Mouse (Mus musculus) frontal cortex, postnatal 10 days (tissue): ENCODE measurements at regions not wholly inside any gene's neighbourhood (a gene's known extent, or its start where the extent isn't known, plus 50 kb on each side); places are given as distances from the start of the nearest gene placed in this dataset.
"Not testable (repeated sequence)": the region's sequence is repeated elsewhere in the genome, so short reads cannot be mapped to it uniquely, and the experiment has no call there.

Experiments used
- DNase-seq, 2 experiments: peaks; one replicate each; pipeline ENCODE4 v3.0.0; 2022; ENCODE audit warnings: low spot score in 2 of 2, mixed read lengths in 1 of 2

DNA sequence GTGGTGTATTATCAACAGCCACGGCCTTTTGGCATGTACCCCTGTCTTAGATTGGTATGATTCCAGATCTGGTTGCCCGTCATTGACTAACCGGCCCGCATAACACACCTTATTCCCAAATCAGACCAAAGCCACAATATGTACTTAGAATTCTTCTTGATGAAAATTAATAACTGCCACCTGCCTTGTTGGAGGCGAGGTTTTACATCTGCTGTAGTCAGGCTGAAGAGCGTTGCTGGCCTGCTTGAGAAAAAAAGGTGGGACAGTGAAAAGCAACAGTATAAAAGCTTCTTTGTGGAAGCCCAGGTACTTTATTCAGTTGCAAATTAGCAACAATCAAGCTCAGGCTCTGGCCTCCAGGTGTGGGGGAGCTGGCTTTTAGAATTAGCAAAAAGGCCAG lies 223.6 kb upstream of the Car8 start:
- not testable (repeated sequence) for DNase-seq

DNA sequence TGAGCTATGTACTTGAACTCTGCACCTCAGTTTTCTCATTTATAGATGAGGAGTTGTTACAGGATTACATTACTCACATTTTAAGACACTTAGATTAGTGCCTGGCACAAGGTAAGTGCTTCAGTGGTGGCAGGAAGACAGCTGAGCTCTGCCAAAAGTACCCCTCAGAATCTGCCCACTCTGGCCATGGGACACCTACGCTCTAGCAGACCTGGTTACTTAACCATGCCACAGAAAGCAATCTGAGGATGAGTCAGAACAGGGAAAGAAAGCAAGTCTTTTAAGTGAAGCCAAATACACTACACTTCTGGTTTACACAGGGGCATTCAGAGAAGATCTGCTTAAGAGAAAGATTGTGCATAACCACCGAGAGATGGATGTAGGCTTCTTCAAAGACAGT lies 215.5 kb upstream of the Car8 start:
- no peak for DNase-seq

DNA sequence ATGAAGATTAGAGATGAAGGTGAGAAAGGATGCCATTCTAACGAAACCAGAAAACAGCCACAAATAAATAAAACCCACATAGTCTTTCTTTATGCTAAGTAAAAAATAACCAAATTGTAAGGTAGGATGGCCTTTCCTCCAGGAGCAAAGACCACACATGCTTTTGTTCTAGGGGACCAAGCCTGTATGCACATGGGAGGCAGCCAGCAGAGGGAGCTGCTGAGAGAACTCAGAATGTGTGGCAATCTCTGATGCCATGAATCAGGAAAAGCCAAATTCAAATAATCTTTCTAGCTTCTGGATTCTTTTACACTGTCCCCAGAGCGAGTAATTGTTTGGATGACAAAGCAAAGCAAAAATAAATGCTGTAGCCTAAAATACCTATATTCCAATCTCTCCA lies 193.6 kb upstream of the Car8 start:
- no peak for DNase-seq

DNA sequence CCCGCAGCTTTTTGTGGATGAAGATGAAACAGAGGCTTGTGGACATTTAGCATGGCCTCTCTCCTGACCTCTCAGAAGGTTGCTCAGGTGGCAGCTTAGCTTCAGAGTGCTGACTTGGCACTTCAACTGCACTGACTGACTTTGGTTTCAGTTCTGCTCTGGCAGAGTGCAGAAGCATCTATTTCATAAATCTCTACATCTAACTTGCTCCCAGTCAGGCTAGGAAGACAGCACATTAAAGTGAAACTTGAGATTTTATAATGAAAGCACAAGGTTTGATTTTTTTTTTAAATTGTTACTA lies 192.1 kb upstream of the Car8 start:
- DNase-seq: no peak

DNA sequence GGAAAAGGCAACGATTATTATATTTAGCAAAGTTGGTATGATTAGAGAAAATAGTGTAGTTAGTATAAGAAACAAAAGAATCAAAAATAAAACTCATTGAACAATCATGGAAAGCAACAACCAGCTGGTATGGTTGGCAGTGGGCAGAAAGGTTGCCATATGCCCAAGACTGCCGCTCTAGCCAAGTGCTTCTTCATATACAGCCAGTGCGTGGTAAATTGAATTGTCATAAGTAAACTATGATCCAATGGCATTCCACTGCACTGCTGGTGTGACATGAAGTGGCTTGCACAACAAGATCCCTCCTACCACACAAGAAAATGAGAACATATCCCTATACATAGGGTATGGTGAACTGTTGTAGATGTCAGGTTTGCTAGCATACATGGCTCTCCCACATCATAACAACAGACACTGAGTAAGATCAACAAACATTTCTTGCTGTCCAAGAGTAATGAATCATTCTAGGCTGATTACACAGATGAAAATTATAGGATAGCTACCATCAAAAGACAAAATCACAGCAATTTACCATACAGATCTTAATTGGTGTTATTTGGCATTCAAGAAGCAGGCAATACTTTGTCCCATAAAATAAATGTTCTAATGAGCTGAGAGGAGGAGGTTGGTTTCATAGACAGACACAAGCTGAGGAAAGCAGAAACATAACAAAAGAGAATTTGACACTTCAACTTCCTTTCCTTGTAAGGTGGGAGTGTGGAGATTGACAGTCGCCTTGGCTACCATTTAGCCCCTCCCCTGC lies 191.6 kb upstream of the Car8 start:
- no peak for DNase-seq

DNA sequence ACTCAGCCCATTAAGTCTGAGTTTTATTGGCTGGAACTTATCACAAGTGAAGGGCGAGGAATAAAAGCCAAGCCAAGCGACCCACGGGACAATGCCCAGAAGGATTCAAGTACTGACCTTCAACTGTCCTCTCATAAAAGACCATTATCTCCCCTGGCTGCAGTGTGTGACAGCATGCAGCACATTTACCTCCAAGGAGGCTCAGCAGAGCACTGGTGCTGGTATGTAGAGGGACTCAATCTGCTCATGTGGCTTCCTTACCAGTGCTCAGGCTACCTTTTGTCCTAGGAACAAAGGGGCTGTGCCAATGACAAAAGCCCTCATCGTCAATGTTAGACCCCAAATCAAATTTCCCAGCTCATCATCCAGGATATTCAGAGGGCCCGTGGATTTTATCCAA lies 190.9 kb upstream of the Car8 start:
- DNase-seq: no peak

DNA sequence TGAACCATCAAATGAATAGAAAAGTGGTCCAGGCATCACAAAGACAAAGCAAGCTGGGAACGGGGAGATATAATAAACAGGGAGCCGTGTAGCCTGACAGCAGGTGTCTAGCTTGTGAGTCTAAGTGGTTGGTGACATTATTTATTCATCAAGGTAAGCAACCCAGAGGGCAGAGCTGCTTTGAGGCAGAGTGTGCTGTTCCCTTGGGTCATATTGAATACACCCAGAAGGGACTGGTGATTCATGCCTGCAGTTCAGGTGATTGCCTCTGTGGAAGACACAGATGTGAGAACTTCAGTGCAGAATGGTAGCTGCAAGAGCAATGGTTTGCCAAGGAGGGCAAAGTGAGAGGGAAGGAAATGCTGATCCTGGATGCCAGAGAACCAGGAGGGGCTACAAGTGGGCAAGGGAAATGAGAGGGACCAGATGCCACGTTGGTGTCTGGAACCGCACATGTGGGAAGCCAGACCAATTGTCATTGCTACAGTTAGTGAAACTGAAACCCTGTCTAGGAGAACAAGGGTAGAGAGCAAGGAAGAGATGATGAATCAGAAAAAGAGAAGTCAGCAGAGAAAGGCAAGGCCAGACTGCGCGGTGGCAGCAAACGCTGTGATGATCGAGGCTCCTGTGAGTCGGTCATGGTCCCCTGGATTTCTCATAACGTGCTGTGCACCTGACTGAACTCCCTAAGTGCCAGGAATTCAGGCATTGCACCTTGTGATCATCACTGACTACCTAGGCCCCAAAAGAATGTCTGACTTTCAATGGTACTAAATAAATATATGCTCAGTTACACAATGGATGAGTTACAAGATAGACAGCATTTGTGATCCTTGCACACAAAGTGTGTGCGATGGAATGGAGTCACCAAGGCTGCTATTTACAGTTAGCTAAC lies 190.0 kb upstream of the Car8 start:
- no peak for DNase-seq

DNA sequence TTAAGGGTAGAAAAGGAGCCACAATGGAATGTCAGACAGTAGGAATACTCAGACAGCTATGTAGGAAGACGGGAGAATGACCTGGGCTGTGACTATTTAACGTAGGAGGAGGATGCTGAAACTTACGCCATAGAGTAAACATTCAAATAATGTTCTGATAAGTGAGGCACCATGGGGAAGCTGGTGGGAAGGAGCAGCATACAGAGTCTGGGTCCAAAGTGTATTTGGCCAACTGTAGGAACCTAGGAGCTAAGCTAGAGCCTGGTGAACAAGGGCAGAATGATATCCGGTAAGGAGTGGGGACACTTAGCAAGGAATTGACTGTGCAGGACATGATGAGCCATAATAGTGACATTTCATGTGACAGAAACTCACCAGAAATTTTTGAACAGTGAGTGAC lies 189.0 kb upstream of the Car8 start:
- no peak for DNase-seq

DNA sequence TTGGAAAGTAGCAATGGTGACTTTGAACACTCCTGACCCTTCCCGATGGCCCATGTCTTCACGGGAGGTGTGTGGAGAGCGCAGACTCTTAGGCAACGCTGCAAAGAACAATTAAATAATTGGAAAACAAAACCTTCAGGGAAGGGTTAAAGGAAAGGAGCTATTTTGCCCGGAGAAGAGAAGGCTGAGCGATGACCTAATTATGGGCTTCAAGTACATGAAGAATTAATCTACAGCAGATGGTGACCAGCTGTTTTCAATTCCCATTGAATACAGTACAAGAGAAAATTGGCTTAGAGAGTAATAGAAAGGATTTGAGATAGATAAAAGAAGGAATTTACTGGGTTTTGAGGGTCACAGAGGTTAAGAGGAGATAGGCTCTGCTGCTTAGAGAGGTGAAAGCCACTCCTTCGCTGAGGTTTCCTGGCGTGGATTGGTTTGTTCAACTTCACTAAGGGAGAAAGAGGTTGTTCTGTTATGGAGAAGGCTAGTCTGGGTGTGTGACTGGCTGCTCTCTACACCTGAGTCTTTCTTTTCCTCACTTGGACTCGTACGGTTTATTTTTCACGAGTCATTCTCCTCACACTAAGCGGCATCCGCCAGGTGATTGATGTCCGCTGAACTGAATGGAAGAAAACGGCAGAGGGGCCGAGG lies 184.7 kb upstream of the Car8 start:
- DNase-seq: no peak

DNA sequence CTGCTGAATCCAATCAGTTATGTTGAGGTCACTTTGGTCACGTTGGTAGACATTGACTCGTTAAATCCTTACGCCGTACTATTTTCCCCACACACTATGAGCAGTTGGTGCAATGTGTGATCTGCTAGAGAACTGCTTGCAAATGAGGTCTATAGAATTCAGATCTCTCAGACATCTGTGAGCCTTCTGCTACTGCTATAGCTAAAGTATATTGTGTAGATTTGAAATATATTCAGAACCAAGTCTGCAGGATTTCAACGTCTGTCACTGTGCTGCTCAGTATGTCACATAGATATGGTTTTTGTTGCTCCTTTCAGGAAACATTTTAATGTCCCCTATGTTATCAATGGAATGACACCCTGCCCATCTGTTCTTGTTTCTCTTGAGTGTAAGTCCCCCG lies 182.4 kb upstream of the Car8 start:
- DNase-seq: no peak

DNA sequence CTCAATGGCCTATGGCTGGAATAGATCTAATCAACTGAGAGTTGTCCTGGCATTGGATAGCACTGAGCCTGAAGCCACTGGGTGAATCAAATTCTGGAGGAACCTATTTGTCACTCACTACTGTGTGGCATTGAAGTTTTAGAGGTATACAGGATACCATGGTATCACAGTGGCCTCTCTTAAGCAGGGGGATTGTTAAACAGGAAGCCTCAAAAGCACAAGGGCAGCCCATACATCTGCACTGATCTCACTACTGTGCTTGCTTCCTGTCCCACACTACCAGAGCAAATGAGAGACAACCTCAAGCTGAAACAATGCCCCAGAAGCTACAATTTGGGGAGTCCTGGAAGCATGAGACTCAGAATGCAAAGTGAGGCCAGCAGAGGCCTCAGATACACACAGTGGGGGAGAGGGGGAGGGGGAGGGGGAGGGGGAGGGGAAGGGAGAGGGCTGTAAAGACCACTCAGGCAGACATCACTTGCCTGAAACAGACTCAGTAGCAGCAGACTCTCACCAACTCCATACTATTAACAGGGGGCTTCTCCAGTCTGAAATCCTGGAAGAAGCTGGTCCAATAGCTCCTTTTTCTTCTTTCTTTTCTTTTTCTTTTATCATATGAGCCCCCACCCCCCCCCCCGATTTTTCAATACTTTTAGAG lies 179.7 kb upstream of the Car8 start:
- DNase-seq: no peak

DNA sequence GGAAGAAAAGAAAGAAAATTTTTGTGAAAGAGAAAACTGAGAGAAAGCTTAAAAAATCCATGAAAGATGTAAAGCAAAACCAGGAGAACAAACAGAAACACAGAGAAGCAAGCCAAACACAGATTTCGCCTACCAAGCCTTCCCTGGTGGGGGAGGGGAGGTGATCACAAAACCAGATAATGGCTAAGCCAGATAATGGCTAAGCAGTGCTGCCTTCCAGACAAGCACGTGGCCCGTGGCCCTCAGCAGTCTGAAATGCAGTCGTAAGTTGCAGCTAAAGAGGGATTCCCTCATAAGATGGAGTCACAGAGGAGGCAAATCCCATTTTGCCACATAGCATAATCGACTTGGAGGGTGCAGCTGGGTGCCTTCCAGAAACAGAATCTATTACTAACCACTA lies 179.0 kb upstream of the Car8 start:
- DNase-seq: no peak

DNA sequence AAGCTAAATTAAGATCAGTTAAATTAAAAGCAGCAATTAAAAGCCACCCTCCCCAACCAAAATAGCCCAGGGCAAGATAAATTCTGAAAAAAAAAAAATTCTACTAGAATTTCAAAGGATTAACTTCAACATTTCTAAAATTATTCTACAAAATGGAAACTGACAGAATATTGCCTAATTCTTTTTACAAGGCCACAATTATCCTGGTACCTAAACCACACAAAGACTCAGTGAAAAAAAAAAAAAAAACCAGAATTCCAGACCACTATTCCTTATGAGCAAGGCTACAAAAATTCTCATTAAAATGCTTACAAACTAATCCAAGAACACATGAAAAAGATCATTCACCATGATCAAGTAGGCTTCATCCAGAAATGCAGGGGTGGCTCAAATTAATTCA lies 174.5 kb upstream of the Car8 start:
- DNase-seq: no peak

DNA sequence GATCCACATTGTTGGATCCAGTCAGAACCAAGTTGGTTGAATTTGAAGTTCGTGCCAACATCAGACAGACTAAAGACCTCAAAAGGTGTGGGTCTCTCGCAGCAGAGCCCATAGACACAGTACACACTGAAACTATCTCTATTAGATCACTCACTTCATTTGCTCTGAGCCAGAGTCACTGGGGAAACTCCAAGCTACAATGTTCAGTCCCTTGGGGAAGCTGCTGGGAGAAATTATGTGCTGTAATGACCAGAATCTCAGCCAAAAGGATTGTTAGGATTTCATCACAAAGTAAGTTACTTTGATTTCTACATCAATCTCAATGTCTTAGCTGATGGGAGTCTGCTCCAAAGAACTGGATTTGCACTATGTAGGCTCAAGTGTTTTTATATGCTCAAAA lies 161.2 kb upstream of the Car8 start:
- no peak for DNase-seq

DNA sequence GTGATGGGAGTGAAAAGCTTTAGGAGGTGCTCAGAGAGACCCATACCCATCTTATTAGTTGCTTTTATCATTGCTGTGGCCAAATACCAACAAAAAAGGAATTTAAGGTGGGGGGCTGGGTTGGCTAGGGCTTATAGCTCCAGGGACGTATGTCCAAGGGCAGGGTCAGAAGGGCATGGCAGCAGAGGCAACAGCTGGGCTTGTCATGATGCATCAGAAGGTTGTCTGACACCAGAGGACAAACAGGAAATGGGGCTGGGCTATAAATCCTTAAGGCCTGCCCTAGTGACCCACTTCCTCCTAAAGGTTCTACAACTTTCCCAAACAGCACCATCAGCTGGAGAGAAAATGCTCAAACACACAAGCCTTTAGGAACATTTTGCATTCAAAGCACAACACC lies 160.6 kb upstream of the Car8 start:
- DNase-seq: no peak

DNA sequence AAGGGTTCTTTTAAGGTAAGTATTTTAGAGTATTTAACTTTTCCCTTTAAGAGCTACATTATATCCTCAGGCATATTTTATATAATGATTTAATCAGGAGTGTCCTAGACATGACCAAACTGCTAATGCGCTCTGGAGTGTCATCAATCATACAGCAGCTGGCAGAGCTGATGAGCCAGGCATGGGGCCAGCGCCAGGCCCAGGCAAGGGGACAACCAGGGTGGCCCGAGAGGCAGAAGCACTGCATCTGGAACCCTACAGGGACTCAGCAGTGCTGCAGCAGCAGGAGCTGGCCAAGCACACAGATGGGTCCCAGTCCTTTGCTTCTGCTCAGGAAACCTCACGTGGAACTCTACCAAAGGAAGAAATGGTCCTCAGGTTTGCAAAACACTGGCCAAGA lies 160.1 kb upstream of the Car8 start:
- no peak for DNase-seq

DNA sequence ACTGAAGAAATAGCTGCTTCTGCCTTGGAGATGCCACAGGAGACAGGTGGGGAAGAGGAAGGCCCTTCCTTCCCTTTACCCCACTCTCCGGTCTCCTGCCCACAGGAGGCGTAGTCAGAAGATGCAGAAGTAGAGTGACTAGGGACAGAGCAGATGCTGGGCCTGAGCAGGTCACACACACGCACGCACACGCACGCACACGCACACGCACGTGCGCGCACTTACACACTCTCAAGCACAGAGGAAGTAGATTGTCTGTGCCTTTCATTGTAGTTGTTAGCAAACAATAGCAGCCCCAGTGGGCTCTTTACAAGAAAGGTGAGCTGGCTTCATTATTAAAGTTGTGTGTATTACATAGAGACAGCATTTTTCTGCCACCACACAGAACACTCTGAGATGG lies 144.3 kb upstream of the Car8 start:
- no peak for DNase-seq

DNA sequence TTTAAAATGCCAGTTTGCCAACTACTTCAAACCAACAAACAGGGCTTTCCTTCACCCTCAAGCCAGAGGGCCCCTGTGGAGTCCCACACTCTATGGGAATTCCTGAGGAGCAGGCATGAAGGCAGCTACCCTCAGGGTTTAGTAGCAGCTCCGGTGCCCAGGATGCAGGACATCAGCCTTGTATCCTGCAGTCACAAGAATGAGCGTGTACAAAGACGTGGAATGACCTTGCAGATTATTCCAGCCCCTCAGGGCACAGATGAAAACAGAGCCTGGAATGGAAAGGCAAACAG lies 143.2 kb upstream of the Car8 start:
- no peak for DNase-seq

DNA sequence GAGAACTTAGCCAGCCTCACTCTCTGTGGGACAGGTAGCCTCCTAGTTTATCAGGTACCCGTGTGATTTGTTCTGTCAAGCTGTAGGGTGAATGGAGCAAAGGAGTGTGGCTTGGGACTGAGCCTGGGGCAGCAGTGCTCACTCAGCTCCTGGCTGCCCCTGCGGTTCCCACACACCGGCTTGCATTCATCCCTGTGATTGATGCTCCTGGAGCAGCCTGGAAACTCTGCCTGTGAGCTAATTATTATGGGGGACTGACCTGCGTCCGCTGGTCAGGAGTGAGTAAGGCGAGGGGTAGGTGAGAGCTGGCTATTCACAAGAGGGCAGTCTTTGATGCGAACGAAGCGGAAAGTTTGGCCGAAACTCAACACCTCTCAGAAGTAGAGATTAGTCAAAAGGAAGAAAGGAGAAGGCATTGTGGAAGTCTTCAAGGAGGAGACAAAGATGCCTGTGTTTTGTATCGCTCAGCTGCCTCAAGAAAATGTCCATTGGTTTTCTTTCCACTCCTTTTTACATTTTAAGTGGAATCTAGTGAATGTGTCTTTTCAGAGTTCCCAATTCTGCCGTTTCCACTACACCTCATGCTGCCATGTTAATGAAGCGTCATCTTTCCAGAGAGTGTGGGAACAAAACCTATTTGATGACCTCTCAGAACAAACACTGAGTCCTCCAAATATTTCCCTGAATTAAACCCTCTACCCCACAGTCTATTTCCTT lies 142.7 kb upstream of the Car8 start:
- DNase-seq: no peak

DNA sequence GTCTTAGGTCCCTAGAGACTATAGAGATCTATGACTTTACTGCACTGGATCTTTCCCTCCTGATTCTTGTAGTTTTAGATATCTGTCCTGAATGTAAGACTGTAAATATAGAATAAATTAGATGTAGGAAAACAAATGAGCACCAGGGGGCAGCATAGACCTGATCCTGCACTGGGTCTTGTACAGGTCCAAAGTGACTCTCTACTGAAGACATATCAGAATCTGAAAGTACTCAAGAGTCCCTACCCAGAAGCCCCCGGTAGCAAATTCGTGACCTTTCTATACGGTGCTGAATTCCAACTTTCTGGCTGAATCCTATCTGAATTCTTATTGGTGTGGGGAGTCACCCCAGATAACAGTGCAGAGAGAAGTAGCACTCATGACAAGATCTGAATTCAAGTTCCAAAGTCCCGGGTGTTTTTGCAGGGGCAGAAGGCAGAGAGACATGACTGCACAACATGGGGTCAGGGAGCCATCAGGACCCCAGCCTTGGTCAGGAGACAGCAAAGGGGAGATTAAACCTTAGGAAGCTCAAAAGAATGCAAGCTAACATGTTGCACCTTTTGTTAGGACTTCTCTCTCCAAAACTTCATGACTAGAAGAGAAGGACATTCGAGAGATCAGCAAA lies 142.0 kb upstream of the Car8 start:
- peak; percentile 33 to 42 for DNase-seq

DNA sequence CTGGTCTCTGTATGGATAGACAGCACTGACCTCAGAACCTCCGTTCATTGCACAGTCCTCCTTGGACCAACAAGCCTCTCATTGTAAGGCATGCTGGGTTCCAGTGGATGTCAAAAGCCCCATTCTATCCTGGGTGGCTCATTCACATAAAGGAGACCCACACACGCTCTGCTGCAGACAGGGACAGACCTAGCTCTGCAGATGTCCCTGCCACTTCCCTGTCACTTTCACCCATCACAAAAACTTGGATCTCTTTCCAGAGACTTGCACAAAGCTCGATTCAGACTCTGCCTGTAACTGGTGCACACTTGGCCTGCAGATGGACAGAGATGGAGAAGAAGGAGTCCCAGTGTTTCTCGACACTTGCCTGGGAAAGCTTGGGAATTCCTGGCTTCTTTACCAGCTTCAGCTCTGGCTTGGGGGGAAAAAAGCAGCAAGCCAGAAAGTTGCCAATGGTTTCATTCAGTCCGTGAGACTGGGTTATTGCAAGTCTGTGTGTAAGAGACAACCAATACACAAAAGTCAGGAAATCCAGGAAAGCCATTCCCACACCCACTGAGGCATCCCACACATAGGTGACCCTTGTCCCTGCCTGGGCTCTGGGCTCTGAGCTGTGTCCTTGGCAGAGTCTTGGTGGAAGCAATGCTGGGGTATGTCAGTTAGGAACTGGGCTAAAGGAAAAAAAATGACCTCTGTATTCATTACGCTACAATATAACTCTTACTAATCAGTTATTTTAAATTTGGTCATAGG lies 136.1 kb upstream of the Car8 start:
- peak; percentile 23 to 60 for DNase-seq
